Mouse (Mus musculus) intestine, embryonic 14.5 days (tissue): ENCODE measurements around the gene Mbd3. TPM values are rescaled to one million over a fixed set of nuclear protein-coding genes. Genes with fewer than 3 reads are reported as not detected.

Experiments
- ATAC-seq: fragments of 200-750 bp; cut with Nextera tagmentation; replicated peaks from 2 replicates; pipeline ENCODE4 v1.8.0; 2017; ENCODE audit warnings: low read depth, moderate number of reproducible peaks, moderate TSS enrichment, moderate library complexity; ENCODE audit not compliant: low FRiP score, low TSS enrichment
- DNase-seq: peaks from one replicate; pipeline ENCODE4 v3.0.0-alpha.2; 2018; ENCODE audit warnings: low spot score
- H3K27ac ChIP-seq: fragments of 300-500 bp; sonication (generic); 2 replicates; pipeline ENCODE4 v1.5.1; 2014; ENCODE audit warnings: low read depth, mild to moderate bottlenecking, control low read depth
- H3K27me3 ChIP-seq: fragments of 300-500 bp; sonication (generic); replicated peaks from 2 replicates; pipeline ENCODE4 v1.6.1; 2014; ENCODE audit warnings: low read length, control low read depth; ENCODE audit not compliant: control insufficient read depth, insufficient read depth
- H3K36me3 ChIP-seq: fragments of 300-500 bp; sonication (generic); 2 replicates; pipeline ENCODE4 v1.6.1; 2014; ENCODE audit warnings: low read length, control low read depth; ENCODE audit not compliant: control insufficient read depth, insufficient read depth
- H3K4me1 ChIP-seq: fragments of 300-500 bp; sonication (generic); replicated peaks from 2 replicates; pipeline ENCODE4 v1.6.1; 2014; ENCODE audit warnings: low read length, control low read depth, mixed read lengths; ENCODE audit not compliant: control insufficient read depth, insufficient read depth
- H3K4me2 ChIP-seq: fragments of 300-500 bp; sonication (generic); 2 replicates; pipeline ENCODE4 v1.6.1; 2014; ENCODE audit warnings: low read length
- H3K4me3 ChIP-seq: fragments of 300-500 bp; sonication (generic); 2 replicates; pipeline ENCODE4 v1.5.1; 2014; ENCODE audit warnings: low read depth, low read length, control low read depth, mixed read lengths
- H3K9ac ChIP-seq: fragments of 300-500 bp; sonication (generic); 2 replicates; pipeline ENCODE4 v1.6.1; 2014; ENCODE audit warnings: mild to moderate bottlenecking, low read length
- H3K9me3 ChIP-seq: fragments of 300-500 bp; sonication (generic); 2 replicates; pipeline ENCODE4 v1.6.1; 2016; ENCODE audit warnings: low read length, control low read depth; ENCODE audit not compliant: control insufficient read depth
- whole genome bisulfite sequencing: fragments of 180-500 bp; shearing (Covaris S2); extraction: QIAGEN DNeasy Blood & Tissue Kit; methylation state at CpG from one replicate; pipeline ENCODE4 v1.1.7; 2014; 5-methylcytosine and 5-hydroxymethylcytosine counted together
- polyA plus RNA-seq: library from polyadenylated mRNA; unstranded; fragments of >200 nt; fragmentation: Nextera tagmentation; extraction: Ambion mirVana; gene quantifications from 2 replicates; pipeline ENCODE4 v1.2.1, GENCODE M21; 2014

The Mbd3 gene
- polyA plus RNA-seq, 1 experiment from 2014 or later, result 203 TPM

DNA sequence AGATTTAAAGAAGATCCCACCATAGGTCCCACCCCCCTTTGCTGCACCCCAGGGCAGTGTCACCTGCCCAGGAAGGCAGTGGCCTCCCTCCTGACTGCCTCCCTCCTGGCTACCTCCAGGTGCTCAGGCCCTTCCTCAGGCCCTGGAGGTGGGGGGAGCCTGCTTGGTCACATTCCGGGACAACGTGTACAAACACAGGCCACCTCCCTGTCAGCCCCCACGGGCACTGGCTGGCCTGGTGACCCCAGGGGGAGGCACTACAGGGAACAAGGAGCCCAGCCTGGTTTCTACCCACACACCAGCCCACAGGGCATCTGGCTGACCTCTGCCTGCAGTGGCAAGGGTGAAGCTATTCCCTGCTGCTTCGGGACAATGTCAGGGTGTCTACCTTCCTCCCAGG is 38.6 kb upstream of the Mbd3 start:
- Histone ChIP-seq H3K4me2 (no peak overlapping the region), H3K36me3 (no peaks in the 10 kb centered on the region), H3K9ac (no peak overlapping the region), H3K4me3 (no peak overlapping the region), H3K9me3 (no peaks in the 10 kb centered on the region), H3K4me1 (peaks cover 11% of the 10 kb centered on the region; the same call in 1 of the 2 replicates), H3K27me3 (no peaks in the 10 kb centered on the region), H3K27ac (no peak overlapping the region)
- DNase-seq (no peak), ATAC-seq (no peak)
- 63% methylated on average over 4 of the region's 4 CpGs for WGBS

DNA sequence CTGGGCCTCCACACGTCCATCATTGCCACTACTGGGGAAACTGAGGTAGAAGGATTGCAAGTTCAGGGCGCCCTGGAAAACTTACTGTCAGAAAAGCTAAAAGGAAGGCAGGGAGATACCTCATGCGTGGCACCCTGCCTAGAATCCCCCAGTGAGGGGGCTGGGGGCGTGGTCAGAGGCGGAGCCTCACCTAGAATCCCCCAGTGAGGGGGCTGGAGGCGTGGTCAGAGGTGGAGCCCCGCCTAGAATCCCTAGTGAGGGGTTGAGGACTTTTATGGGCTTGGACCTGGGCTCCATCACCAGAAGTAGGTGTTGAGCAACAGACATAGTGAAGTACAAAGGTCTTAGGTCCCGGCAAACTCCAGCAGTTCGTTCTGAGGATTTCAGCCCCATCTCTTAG is 36.9 kb upstream of the Mbd3 start:
- Histone ChIP-seq H3K4me3 (no peak overlapping the region), H3K36me3 (0 out of 2 replicates have a peak, but pooled peaks cover 1% of the 10 kb centered on the region), H3K27me3 (no peaks in the 10 kb centered on the region), H3K9me3 (no peaks in the 10 kb centered on the region), H3K4me2 (peak overlapping the region; percentile 20; the same call in 1 of the 2 replicates), H3K4me1 (peaks cover 20% of the 10 kb centered on the region), H3K27ac (no peak overlapping the region), H3K9ac (no peak overlapping the region)
- 11% methylated on average over 9 of the region's 9 CpGs for WGBS
- no peak for ATAC-seq
- DNase-seq, result no peak

- H3K4me1 ChIP-seq, result peaks cover 25% of the 10 kb centered on the region
- H3K36me3 ChIP-seq, result peaks cover 7% of the 10 kb centered on the region
- DNase-seq, result no peak
- H3K4me2 ChIP-seq, result peak overlapping the region; percentile 20; the same call in 1 of the 2 replicates
- ATAC-seq, result no peak
- H3K4me3 ChIP-seq, result no peak overlapping the region
- no peak overlapping the region for H3K9ac ChIP-seq
- WGBS, result 51% methylated on average over 7 of the region's 7 CpGs
- H3K9me3 ChIP-seq, result no peaks in the 10 kb centered on the region
- no peak overlapping the region for H3K27ac ChIP-seq
- H3K27me3 ChIP-seq, result no peaks in the 10 kb centered on the region
Measured at GRCm38 (mm10) chr10:80435764-80436163, 36.4 kb upstream of the Mbd3 start.

DNA sequence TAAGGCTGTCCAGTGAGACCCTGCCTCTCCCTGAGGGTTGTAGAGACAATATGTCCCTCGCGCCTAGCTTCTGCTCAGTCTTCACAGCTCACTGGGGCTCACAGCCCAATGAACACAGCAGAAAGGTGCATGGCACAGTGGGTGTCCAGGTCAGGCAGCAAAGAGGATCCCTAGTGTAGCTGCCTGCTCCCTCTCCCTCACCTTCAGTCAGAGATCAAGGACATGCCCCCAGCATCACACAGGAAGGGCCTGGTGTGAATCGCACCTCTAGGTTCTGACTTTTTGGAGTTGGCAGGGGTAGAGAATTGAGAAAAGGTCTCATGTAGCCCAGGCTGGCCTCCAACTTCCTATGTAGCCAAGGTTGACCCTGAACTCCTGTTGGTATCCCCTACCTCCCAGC is 35.5 kb upstream of the Mbd3 start:
- peaks cover 16% of the 10 kb centered on the region for H3K36me3 ChIP-seq
- DNase-seq, result no peak
- WGBS, result 81% methylated on average over 3 of the region's 3 CpGs
- no peak overlapping the region for H3K9ac ChIP-seq
- peaks cover 27% of the 10 kb centered on the region for H3K4me1 ChIP-seq
- no peak overlapping the region for H3K27ac ChIP-seq
- no peak overlapping the region for H3K4me2 ChIP-seq
- no peak overlapping the region for H3K4me3 ChIP-seq
- no peaks in the 10 kb centered on the region for H3K9me3 ChIP-seq
- H3K27me3 ChIP-seq, result no peaks in the 10 kb centered on the region
- ATAC-seq, result no peak

GRCm38 (mm10) chr10:80434233-80434592 is 34.9 kb upstream of the Mbd3 start:
- Histone ChIP-seq H3K9ac (peak overlapping the region; percentile 13; the same call in 1 of the 2 replicates), H3K27ac (peak overlapping the region; percentile 97; the same call in 1 of the 2 replicates)
- 14% methylated on average over 8 of the region's 8 CpGs for WGBS

DNA sequence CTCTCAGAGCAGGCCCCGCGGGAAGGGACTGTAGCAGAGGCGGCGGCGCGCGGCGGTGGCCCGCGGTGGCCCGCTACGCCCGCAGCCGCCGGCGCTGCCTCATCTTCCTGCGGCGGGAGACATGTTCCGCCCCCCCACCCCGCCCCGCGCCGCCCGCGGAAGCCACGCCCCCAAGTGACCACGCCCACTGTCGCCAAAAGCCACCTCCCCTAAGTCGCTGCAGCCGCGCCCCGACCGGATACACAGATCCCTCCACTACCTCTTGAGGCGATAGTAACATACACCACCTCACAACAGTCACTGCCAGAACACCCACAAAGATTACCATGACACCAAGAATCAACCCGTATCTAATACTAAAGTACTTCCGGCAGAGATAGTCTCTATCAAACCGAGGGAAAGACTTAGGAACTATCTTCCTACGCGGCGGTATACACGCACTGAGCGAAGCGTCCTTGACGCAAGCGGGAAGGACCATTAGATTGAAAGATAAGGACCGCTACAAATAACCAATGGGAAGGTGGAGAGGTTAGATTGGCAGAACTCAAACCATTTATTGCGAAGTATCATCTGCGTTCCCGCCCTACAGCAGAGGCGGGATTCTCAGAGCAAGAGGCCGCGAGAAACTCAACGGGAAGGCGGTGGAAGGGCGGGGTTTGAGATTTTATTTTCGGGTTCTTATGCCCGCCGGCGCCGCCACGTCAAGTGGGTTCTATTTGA is 34.3 kb upstream of the Mbd3 start, which contains the start of gene Tcf3:
Tcf3 (minus strand) TSS at position 135 of the 720 bp plus-strand sequence.
- H3K4me3 ChIP-seq, result peak within 1 kb of the TSS; percentile 52
- DNase-seq (peak; percentile 97), ATAC-seq (peak; percentile 88)
- H3K4me1 ChIP-seq, result peaks cover 27% of the 10 kb centered on the region
- no peaks in the 10 kb centered on the region for H3K27me3 ChIP-seq
- WGBS, result under 1% methylated on average over 37 of the region's 61 CpGs
- H3K9ac ChIP-seq, result peak within 1 kb of the TSS; percentile 98
- peak within 1 kb of the TSS; percentile 97 for H3K27ac ChIP-seq
- no peaks in the 10 kb centered on the region for H3K9me3 ChIP-seq
- H3K36me3 ChIP-seq, result peaks cover 27% of the 10 kb centered on the region
- peak within 1 kb of the TSS; percentile 88 for H3K4me2 ChIP-seq

More at GRCm38 (mm10) chr10:80434233-80434592, 34.9 kb upstream of the Mbd3 start:
- no peaks in the 10 kb centered on the region for H3K9me3 ChIP-seq
- H3K27me3 ChIP-seq, result no peaks in the 10 kb centered on the region
- H3K4me2 ChIP-seq, result peak overlapping the region; percentile 31; the same call in 1 of the 2 replicates
- 0 out of 2 replicates have a peak overlapping the region, but pooled peaks have one; percentile 52 for H3K4me3 ChIP-seq
- peaks cover 27% of the 10 kb centered on the region for H3K4me1 ChIP-seq
- ATAC-seq (no peak), DNase-seq (no peak)
- peaks cover 22% of the 10 kb centered on the region for H3K36me3 ChIP-seq

DNA sequence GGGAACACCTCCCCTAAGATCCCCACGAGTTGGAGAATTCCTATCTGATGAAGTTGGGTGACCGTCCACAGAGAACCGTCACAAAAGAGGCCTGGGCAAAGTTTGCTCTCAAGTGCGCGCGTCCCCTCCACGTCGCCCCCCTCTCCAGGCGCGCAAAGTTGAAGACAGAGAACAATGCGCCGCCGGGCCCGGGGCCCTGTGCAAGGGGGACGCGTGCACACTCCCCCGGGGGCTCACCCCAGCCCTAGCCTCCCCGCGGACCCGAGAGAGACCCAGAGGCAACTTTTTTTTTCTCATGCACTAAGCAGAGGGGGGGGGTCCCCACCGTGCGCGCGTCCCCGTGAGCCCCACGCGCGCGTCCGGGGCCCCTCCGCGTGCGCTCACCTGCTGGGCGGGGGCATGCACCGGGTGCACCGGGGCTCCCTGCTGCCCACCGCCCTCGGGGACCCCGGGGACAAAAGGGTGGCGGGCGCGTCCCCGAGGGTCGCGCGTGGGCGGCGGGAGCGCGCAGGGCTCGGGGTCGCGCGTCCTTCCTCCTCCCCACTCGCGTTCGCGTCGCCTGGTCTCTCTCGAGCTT is 33.7 kb upstream of the Mbd3 start:
- peaks cover 34% of the 10 kb centered on the region for H3K36me3 ChIP-seq
- H3K4me1 ChIP-seq, result peaks cover 27% of the 10 kb centered on the region
- no peaks in the 10 kb centered on the region for H3K27me3 ChIP-seq
- under 1% methylated on average over 47 of the region's 60 CpGs for WGBS
- peak overlapping the region; percentile 88 for H3K4me2 ChIP-seq
- H3K9ac ChIP-seq, result peak overlapping the region; percentile 98
- H3K9me3 ChIP-seq, result no peaks in the 10 kb centered on the region
- DNase-seq (peak; percentile 80), ATAC-seq (peak; percentile 40)
- H3K4me3 ChIP-seq, result peak overlapping the region; percentile 52
- H3K27ac ChIP-seq, result peak overlapping the region; percentile 97

- DNase-seq (no peak), ATAC-seq (no peak)
- H3K4me1 ChIP-seq, result peaks cover 27% of the 10 kb centered on the region
- peak overlapping the region; percentile 88 for H3K4me2 ChIP-seq
- peak overlapping the region; percentile 98 for H3K9ac ChIP-seq
- peak overlapping the region; percentile 52 for H3K4me3 ChIP-seq
- no peaks in the 10 kb centered on the region for H3K9me3 ChIP-seq
- H3K27me3 ChIP-seq, result no peaks in the 10 kb centered on the region
- WGBS, result 3% methylated on average over 4 of the region's 4 CpGs
- H3K36me3 ChIP-seq, result peaks cover 40% of the 10 kb centered on the region
- peak overlapping the region; percentile 97; the same call in 1 of the 2 replicates for H3K27ac ChIP-seq
Measured at GRCm38 (mm10) chr10:80432387-80432785, 33.0 kb upstream of the Mbd3 start.
